ENCODE assay signal across 8 mouse cellular contexts in genomic region chr9:14274586-14274985, GRCm38 (mm10). TPM values are rescaled to one million over a fixed set of nuclear protein-coding genes. Genes with fewer than 3 reads are reported as not detected.
DNase-seq lines count a peak whose midpoint lies in the region; ATAC-seq and TF ChIP-seq lines count a peak whose summit lies in the region.

No protein-coding gene starts in this region.

- H3K27ac ChIP-seq in heart, embryonic 12.5 days (ENCODE audit: poor library complexity, severe bottlenecking) = 0 out of 2 replicates have a peak overlapping the region, but pooled peaks have one; percentile 21
- peak overlapping the region; percentile 88 for H3K27ac ChIP-seq in forebrain, postnatal 0 days (ENCODE audit: low read depth, low read length)
- peak overlapping the region; percentile 53; the same call in 1 of the 2 replicates for H3K27ac ChIP-seq in liver, embryonic 15.5 days (replicated peaks)

- TF ChIP-seq CTCF in forebrain, postnatal 0 days (IDR thresholded peaks at IDR 0.05; ENCODE audit: low read depth) = no peak

- H3K4me2 ChIP-seq in heart, embryonic 12.5 days = peak overlapping the region; percentile 82
- H3K4me2 ChIP-seq in forebrain, postnatal 0 days (ENCODE audit: low read depth) = peak overlapping the region; percentile 54
- H3K4me2 ChIP-seq in liver, embryonic 15.5 days = peak overlapping the region; percentile 87

- peak overlapping the region; percentile 69 for H3K4me3 ChIP-seq in heart, embryonic 12.5 days
- peak overlapping the region; percentile 90 for H3K4me3 ChIP-seq in forebrain, postnatal 0 days (ENCODE audit: low read depth, low read length)
- no peak overlapping the region for H3K4me3 ChIP-seq in liver, embryonic 15.5 days (replicated peaks)

- intact Hi-C loops in heart, postnatal 25 days (cut with DNase I) = no loop called here

- H3K9me3 ChIP-seq in heart, embryonic 12.5 days (replicated peaks) = no peaks in the 10 kb centered on the region
- H3K9me3 ChIP-seq in forebrain, postnatal 0 days (ENCODE audit: low read length) = no peaks in the 10 kb centered on the region
- no peaks in the 10 kb centered on the region for H3K9me3 ChIP-seq in liver, embryonic 15.5 days (replicated peaks)

- no peaks in the 10 kb centered on the region for H3K27me3 ChIP-seq in heart, embryonic 12.5 days (replicated peaks)
- no peaks in the 10 kb centered on the region for H3K27me3 ChIP-seq in forebrain, postnatal 0 days (ENCODE audit: insufficient read depth, low read length)
- peaks cover 31% of the 10 kb centered on the region for H3K27me3 ChIP-seq in liver, embryonic 15.5 days

- no peak overlapping the region for H3K9ac ChIP-seq in heart, embryonic 12.5 days
- peak overlapping the region; percentile 52 for H3K9ac ChIP-seq in forebrain, postnatal 0 days
- H3K9ac ChIP-seq in liver, embryonic 15.5 days = 0 out of 2 replicates have a peak overlapping the region, but pooled peaks have one; percentile 32

- DNase-seq in heart, postnatal 25 days (ENCODE audit: low spot score) = no peak
- peak; percentile 56 for DNase-seq in ES-CJ7 (ENCODE audit: low read depth, low spot score)
- DNase-seq in forebrain, postnatal 0 days = no peak
- no peak for DNase-seq in ovary, postnatal 36 days (ENCODE audit: low spot score)
- DNase-seq in frontal cortex, adult 2 months (ENCODE audit: extremely low spot score in 1 of 2, low spot score in 1 of 2) = no peak
- DNase-seq in cerebellum, adult 8-10 months = no peak

- peaks cover 6% of the 10 kb centered on the region; the same call in 1 of the 2 replicates for H3K4me1 ChIP-seq in heart, embryonic 12.5 days (replicated peaks)
- 0 out of 2 replicates have a peak, but pooled peaks cover 4% of the 10 kb centered on the region for H3K4me1 ChIP-seq in forebrain, postnatal 0 days (ENCODE audit: insufficient read depth)
- peaks cover 26% of the 10 kb centered on the region for H3K4me1 ChIP-seq in liver, embryonic 15.5 days (replicated peaks)

- no peak for ATAC-seq in heart, embryonic 12.5 days (ENCODE audit: insufficient number of reproducible peaks, low FRiP score)
- ATAC-seq in forebrain, postnatal 0 days = no peak
- no peak for ATAC-seq in liver, embryonic 15.5 days (ENCODE audit: insufficient read depth)

- H3K36me3 ChIP-seq in heart, embryonic 12.5 days = no peaks in the 10 kb centered on the region
- no peaks in the 10 kb centered on the region for H3K36me3 ChIP-seq in forebrain, postnatal 0 days (ENCODE audit: insufficient read depth)
- H3K36me3 ChIP-seq in liver, embryonic 15.5 days (replicated peaks) = no peaks in the 10 kb centered on the region

- WGBS in heart, embryonic 12.5 days = 36% methylated on average over 5 of the region's 5 CpGs
- WGBS in forebrain, postnatal 0 days = 32% methylated on average over 5 of the region's 5 CpGs
- WGBS in liver, embryonic 15.5 days (ENCODE audit: insufficient replicate concordance) = 40% methylated on average over 5 of the region's 5 CpGs

RNA-seq across cellular contexts. Expression of gene Sesn3, which starts 0.3 kb away (rescaled TPM):
- polyA plus RNA-seq in heart, embryonic 12.5 days (2016; fragmentation: Nextera tagmentation; extraction: Ambion mirVana) = 14.1 and 15.5 TPM in 2 replicates
- total RNA-seq in heart, postnatal 25 days (2021) = 10 to 100 TPM; 23.3 to 24.6 TPM
- total RNA-seq in forebrain, postnatal 0 days (2014; rRNA removed) = 29.8 and 40.5 TPM in 2 replicates
- polyA plus RNA-seq in forebrain, postnatal 0 days (2015; fragmentation: Nextera tagmentation; extraction: Ambion mirVana) = 9.3 and 16.3 TPM in 2 replicates
- polyA plus RNA-seq in liver, embryonic 15.5 days (2015; fragmentation: Nextera tagmentation; extraction: Ambion mirVana) = 0.99 and 1.5 TPM in 2 replicates
- 38.3 and 39.3 TPM in 2 replicates for polyA plus RNA-seq in frontal cortex, adult 2 months (2012; rRNA removed)

Comparison
In these comparisons a context has a peak if more than half of its experiments do, and no peak if none do; other contexts are left out.
1. H3K27ac ChIP-seq: peak in every context shown above with its lines; median percentile 88 in forebrain, postnatal 0 days; 53 in liver, embryonic 15.5 days; 21 in heart, embryonic 12.5 days.